ENCODE assay signal across 8 mouse cellular contexts in the genomic region with DNA sequence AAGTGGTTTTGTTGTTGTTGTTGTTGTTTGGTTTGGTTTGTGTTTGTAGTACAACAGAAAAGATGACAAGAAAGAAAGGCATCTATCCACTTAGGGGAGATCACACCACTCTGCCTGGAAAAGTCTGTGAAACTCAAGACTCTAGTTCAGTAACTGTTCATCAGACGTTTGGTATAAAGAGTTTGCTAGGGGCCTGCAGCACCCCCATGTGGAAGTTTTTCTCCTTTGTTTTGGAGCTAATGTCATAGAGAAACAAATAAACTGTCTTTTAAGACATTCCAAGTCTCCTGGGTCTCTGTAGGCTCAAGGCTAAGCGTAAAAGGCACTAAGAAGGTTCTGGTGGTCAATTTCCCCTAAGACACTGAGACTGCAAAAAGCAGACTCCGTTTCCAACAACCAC. TPM values are rescaled to one million over a fixed set of nuclear protein-coding genes. Genes with fewer than 3 reads are reported as not detected.
DNase-seq lines count a peak whose midpoint lies in the region; ATAC-seq and TF ChIP-seq lines count a peak whose summit lies in the region.

No protein-coding gene starts in this region.

- H3K4me1 ChIP-seq in heart, embryonic 16.5 days (ENCODE audit: control insufficient read depth, insufficient read depth, low read length), result peaks cover 8% of the 10 kb centered on the region
- peaks cover 83% of the 10 kb centered on the region for H3K4me1 ChIP-seq in E14TG2a.4 (replicated peaks; ENCODE audit: low read depth, low read length)
- H3K4me1 ChIP-seq in forebrain, postnatal 0 days (ENCODE audit: insufficient read depth), result 0 out of 2 replicates have a peak, but pooled peaks cover 4% of the 10 kb centered on the region
- H3K4me1 ChIP-seq in midbrain, embryonic 10.5 days, result peaks cover 25% of the 10 kb centered on the region

- H3K27ac ChIP-seq in heart, embryonic 16.5 days (ENCODE audit: low read length), result no peak overlapping the region
- H3K27ac ChIP-seq in forebrain, postnatal 0 days (ENCODE audit: low read depth, low read length), result no peak overlapping the region
- no peak overlapping the region for H3K27ac ChIP-seq in midbrain, embryonic 10.5 days (replicated peaks)

- intact Hi-C loops in heart, postnatal 10 days (cut with DNase I), result loop anchor here (5.0 kb wide), 2 partner anchors 86 to 141 kb away; a partner anchor contains a TSS

- peaks cover 11% of the 10 kb centered on the region for H3K36me3 ChIP-seq in heart, embryonic 16.5 days (ENCODE audit: control insufficient read depth, insufficient read depth)
- H3K36me3 ChIP-seq in E14TG2a.4 (ENCODE audit: insufficient read depth, low read length), result peaks cover 48% of the 10 kb centered on the region
- peaks cover 20% of the 10 kb centered on the region for H3K36me3 ChIP-seq in forebrain, postnatal 0 days (ENCODE audit: insufficient read depth)
- peaks cover 30% of the 10 kb centered on the region for H3K36me3 ChIP-seq in midbrain, embryonic 10.5 days

- no peaks in the 10 kb centered on the region for H3K9me3 ChIP-seq in heart, embryonic 16.5 days (replicated peaks; ENCODE audit: control insufficient read depth, low read length)
- H3K9me3 ChIP-seq in E14TG2a.4 (ENCODE audit: low read length), result no peaks in the 10 kb centered on the region
- H3K9me3 ChIP-seq in forebrain, postnatal 0 days (ENCODE audit: low read length), result no peaks in the 10 kb centered on the region
- H3K9me3 ChIP-seq in midbrain, embryonic 10.5 days (replicated peaks), result no peaks in the 10 kb centered on the region

- DNase-seq in heart, postnatal 10 days, result no peak
- DNase-seq in forebrain, postnatal 0 days, result no peak
- no peak for DNase-seq in midbrain, embryonic 10.5 days (ENCODE audit: low spot score)
- DNase-seq in layer of hippocampus, postnatal 36 days, result no peak
- DNase-seq in ovary, postnatal 36 days (ENCODE audit: low spot score), result no peak

- H3K9ac ChIP-seq in heart, embryonic 16.5 days (ENCODE audit: low read length), result no peak overlapping the region
- no peak overlapping the region for H3K9ac ChIP-seq in forebrain, postnatal 0 days

- peak overlapping the region; percentile 78; the same call in 1 of the 2 replicates for H3K4me2 ChIP-seq in heart, embryonic 16.5 days (ENCODE audit: low read depth, low read length)
- peak overlapping the region; percentile 80; the same call in 1 of the 2 replicates for H3K4me2 ChIP-seq in forebrain, postnatal 0 days (ENCODE audit: low read depth)

- H3K27me3 ChIP-seq in heart, embryonic 16.5 days (ENCODE audit: control insufficient read depth, insufficient read depth, low read length), result no peaks in the 10 kb centered on the region
- no peaks in the 10 kb centered on the region for H3K27me3 ChIP-seq in E14TG2a.4 (ENCODE audit: insufficient read depth, low read length)
- H3K27me3 ChIP-seq in forebrain, postnatal 0 days (ENCODE audit: insufficient read depth, low read length), result no peaks in the 10 kb centered on the region
- H3K27me3 ChIP-seq in midbrain, embryonic 10.5 days (ENCODE audit: low read depth, poor library complexity, severe bottlenecking), result no peaks in the 10 kb centered on the region

- WGBS in heart, embryonic 16.5 days, result 43% methylated on average over 3 of the region's 3 CpGs
- 54% methylated on average over 3 of the region's 3 CpGs for WGBS in forebrain, postnatal 0 days
- WGBS in midbrain, embryonic 10.5 days, result 58% methylated on average over 3 of the region's 3 CpGs

- ATAC-seq in heart, embryonic 16.5 days (replicated peaks; ENCODE audit: extremely low read depth, insufficient read depth, low FRiP score), result no peak
- ATAC-seq in forebrain, postnatal 0 days, result no peak
- no peak for ATAC-seq in inflammation-experienced regulatory T-cells, adult 6 months

- no peak overlapping the region for H3K4me3 ChIP-seq in heart, embryonic 16.5 days (ENCODE audit: low read length)
- H3K4me3 ChIP-seq in E14TG2a.4 (replicated peaks; ENCODE audit: low read length), result peak overlapping the region; percentile 94
- H3K4me3 ChIP-seq in forebrain, postnatal 0 days (ENCODE audit: low read depth, low read length), result peak overlapping the region; percentile 69; the same call in 1 of the 2 replicates
- H3K4me3 ChIP-seq in midbrain, embryonic 10.5 days, result peak overlapping the region; percentile 72

- no peak for TF ChIP-seq CTCF in E14TG2a.4 (conservative IDR thresholded peaks at IDR 0.05; ENCODE audit: low read length)
- peak; percentile 37 for TF ChIP-seq CTCF in forebrain, postnatal 0 days (IDR thresholded peaks at IDR 0.05; ENCODE audit: low read depth)

RNA-seq across cellular contexts. Expression of a gene that starts 1.3 kb away (rescaled TPM):
- polyA plus RNA-seq in heart, embryonic 16.5 days (2015; fragmentation: Nextera tagmentation; extraction: Ambion mirVana), result 11.9 and 14.0 TPM in 2 replicates
- total RNA-seq in heart, postnatal 10 days (2021), result 10 to 100 TPM; 14.6 to 15.1 TPM
- total RNA-seq in forebrain, postnatal 0 days (2014; rRNA removed), result 59.2 and 68.8 TPM in 2 replicates
- 32.7 and 37.1 TPM in 2 replicates for polyA plus RNA-seq in forebrain, postnatal 0 days (2015; fragmentation: Nextera tagmentation; extraction: Ambion mirVana)
- 27.6 and 33.0 TPM in 2 replicates for polyA plus RNA-seq in midbrain, embryonic 10.5 days (2016; fragmentation: Nextera tagmentation; extraction: Ambion mirVana)
- total RNA-seq in layer of hippocampus, postnatal 36 days (2021), result 10 to 100 TPM; 51.0 to 54.4 TPM
- 10 to 100 TPM; 21.7 to 24.6 (median 23.0) TPM for polyA plus RNA-seq in inflammation-experienced regulatory T-cells, adult 6 months (2017; shearing (Covaris generic))

RNA-seq across cellular contexts. Expression of a gene that starts 12.9 kb away (rescaled TPM):
- 45.3 and 49.9 TPM in 2 replicates for polyA plus RNA-seq in heart, embryonic 16.5 days (2015; fragmentation: Nextera tagmentation; extraction: Ambion mirVana)
- total RNA-seq in heart, postnatal 10 days (2021), result 10 to 100 TPM; 46.2 to 59.2 TPM
- 57.0 and 62.4 TPM in 2 replicates for total RNA-seq in forebrain, postnatal 0 days (2014; rRNA removed)
- 53.7 and 55.6 TPM in 2 replicates for polyA plus RNA-seq in forebrain, postnatal 0 days (2015; fragmentation: Nextera tagmentation; extraction: Ambion mirVana)
- 193 and 198 TPM in 2 replicates for polyA plus RNA-seq in midbrain, embryonic 10.5 days (2016; fragmentation: Nextera tagmentation; extraction: Ambion mirVana)
- total RNA-seq in layer of hippocampus, postnatal 36 days (2021), result 10 to 100 TPM; 52.4 to 54.9 TPM
- 10 to 100 TPM; 52.0 to 73.0 (median 54.7) TPM for polyA plus RNA-seq in inflammation-experienced regulatory T-cells, adult 6 months (2017; shearing (Covaris generic))

RNA-seq across cellular contexts. Expression of a gene that starts 53.7 kb away (rescaled TPM):
- polyA plus RNA-seq in heart, embryonic 16.5 days (2015; fragmentation: Nextera tagmentation; extraction: Ambion mirVana), result 81.3 and 90.1 TPM in 2 replicates
- total RNA-seq in heart, postnatal 10 days (2021), result 100 to 1,000 TPM; 302 to 348 TPM
- total RNA-seq in forebrain, postnatal 0 days (2014; rRNA removed), result 46.5 and 57.4 TPM in 2 replicates
- polyA plus RNA-seq in forebrain, postnatal 0 days (2015; fragmentation: Nextera tagmentation; extraction: Ambion mirVana), result 47.3 and 62.4 TPM in 2 replicates
- polyA plus RNA-seq in midbrain, embryonic 10.5 days (2016; fragmentation: Nextera tagmentation; extraction: Ambion mirVana), result 71.9 and 78.0 TPM in 2 replicates
- 100 to 1,000 TPM; 201 to 234 TPM for total RNA-seq in layer of hippocampus, postnatal 36 days (2021)
- 10 to 100 TPM; 17.8 to 21.4 (median 20.7) TPM for polyA plus RNA-seq in inflammation-experienced regulatory T-cells, adult 6 months (2017; shearing (Covaris generic))
